Mouse (Mus musculus): ENCODE results near the gene Tgif1.

DNA sequence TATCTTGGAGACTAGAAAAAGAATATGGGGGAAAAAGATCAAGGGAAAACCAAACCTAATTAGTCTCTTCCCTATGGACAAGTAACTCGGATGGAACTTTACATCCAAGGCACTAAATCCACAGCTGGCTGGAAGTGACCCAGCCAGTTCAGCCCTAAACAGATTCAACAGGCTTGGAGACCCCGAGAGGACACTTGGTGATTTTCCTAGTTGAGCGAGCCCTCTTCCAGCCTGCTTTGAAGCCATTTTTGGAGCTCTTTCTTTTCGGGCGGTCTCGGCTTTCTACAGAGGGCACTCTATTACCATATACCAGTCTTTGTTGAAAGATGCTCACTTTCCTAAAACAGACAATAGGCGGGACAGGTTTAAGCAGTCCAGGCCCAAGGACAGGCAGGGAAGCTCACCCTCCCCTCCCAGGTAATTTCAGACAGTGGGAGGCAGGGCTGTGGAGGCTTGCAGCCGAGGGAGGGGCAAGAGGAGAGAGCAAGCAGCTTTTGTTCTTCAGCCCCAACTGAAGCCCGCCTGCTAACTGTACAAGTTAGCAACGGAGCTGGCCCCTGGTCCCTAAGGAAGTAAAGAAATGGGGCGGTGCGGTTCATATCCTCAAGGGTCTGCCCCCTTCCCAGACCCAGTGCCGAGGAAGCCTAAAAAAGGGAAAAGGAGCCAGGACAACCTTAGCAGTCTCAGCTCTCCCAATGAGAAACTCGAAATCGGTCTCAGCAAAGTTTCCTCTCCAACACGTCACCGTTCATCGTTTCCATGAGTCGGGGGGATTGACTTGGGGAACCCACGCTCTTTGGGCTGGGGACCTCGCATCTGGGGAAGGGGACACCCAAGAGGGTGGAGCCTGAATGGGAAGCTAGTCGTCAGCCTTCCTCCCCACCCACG lies 4.6 kb downstream of the Tgif1 start:
- TF ChIP-seq CTCF (IDR thresholded peaks at IDR 0.05; ENCODE audit: low read depth, low read length) (no peak; the same call in 1 of the 2 replicates), POLR2A (IDR thresholded peaks at IDR 0.05; ENCODE audit: borderline replicate concordance, low read depth, low read length) (no peak)

Data from bone marrow macrophage, adult 2 months (primary cell).